Mouse (Mus musculus) frontal cortex, postnatal 25 days (tissue): ENCODE data around the gene B4galt1.

Experiments
- DNase-seq, 2 experiments: peaks; one replicate each; pipeline ENCODE4 v3.0.0; 2022; ENCODE audit warnings: low spot score in 2 of 2

The B4galt1 gene

GRCm38 (mm10) chr4:40853565-40854386 is at the start of gene B4galt1:
B4galt1 (minus strand) TSS chr4:40854005.
- DNase-seq, result peak; percentile 78 to 83

GRCm38 (mm10) chr4:40900612-40901011 is 46.8 kb upstream of the B4galt1 start:
- no peak for DNase-seq

DNA sequence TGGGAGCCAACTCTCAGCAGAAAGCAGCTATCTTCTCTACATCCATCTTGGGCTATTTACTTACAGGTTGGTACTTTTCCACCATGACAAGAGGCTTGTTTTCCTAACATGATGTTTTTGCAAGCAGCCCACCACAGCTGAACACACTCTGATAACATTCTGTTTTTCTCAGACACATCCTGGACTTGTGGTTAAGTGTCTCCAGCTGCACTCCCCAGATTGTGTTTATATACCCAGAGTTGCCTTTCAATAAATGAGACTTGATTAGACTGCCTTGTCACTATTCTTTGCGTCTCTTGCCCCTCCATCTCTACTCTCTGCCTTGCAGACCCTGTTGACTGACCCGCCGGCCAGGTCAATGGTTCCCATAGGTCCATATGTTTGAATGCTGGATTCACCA is 46.3 kb upstream of the B4galt1 start:
- no peak for DNase-seq

- no peak for DNase-seq
Measured at GRCm38 (mm10) chr4:40899264-40899663, 45.5 kb upstream of the B4galt1 start.

GRCm38 (mm10) chr4:40898476-40899044 is 44.8 kb upstream of the B4galt1 start:
- no peak for DNase-seq

GRCm38 (mm10) chr4:40895646-40896045 is 41.8 kb upstream of the B4galt1 start:
- DNase-seq, result no peak

GRCm38 (mm10) chr4:40895118-40895517 is 41.3 kb upstream of the B4galt1 start:
- no peak for DNase-seq

GRCm38 (mm10) chr4:40891206-40891605 is 37.4 kb upstream of the B4galt1 start:
- no peak for DNase-seq

- DNase-seq, result no peak
Measured at GRCm38 (mm10) chr4:40889983-40890382, 36.2 kb upstream of the B4galt1 start.

GRCm38 (mm10) chr4:40889252-40889651 is 35.4 kb upstream of the B4galt1 start:
- no peak for DNase-seq

- DNase-seq, result no peak
Measured at GRCm38 (mm10) chr4:40888839-40889238, 35.0 kb upstream of the B4galt1 start.

- DNase-seq, result no peak
Measured at GRCm38 (mm10) chr4:40885883-40886282, 32.1 kb upstream of the B4galt1 start.

DNA sequence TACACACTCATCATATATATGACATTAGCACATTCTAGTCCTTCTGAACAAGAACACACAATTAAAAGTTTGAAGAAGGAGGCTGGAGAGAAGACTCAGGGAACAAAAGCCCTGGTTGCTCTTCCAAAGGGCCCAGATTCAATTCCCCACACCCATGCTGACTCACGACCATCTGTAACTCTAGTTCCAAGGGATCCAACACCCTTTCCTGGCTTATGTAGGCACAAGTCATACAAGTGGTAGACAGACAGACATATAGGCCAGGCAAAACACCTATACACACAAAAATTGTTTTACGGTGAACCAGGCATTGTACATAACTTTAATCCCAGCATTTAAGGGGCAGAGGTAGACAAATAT is 31.3 kb upstream of the B4galt1 start:
- no peak for DNase-seq

- no peak for DNase-seq
Measured at GRCm38 (mm10) chr4:40884282-40885165, 30.7 kb upstream of the B4galt1 start.

DNA sequence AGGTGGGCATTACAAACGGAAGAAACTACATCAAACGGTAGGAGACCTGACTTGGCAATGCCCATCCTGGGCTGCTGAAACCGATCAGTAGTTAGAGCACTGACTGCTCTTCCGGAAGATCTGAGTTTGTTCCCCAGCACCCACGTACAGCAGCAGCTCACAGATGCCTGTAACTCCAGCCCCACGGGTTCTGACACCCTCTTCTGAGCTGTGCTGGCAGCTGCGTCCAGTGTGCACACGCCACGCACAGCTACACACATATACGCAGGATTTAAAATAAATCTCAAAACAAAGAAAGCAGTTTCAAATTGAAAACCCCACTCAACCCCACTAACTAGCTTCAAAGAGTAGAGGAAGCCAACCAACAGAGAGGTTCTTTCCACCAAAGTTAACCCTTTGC is 29.4 kb upstream of the B4galt1 start:
- DNase-seq, result no peak

GRCm38 (mm10) chr4:40877528-40877927 is 23.7 kb upstream of the B4galt1 start:
- no peak for DNase-seq

GRCm38 (mm10) chr4:40876814-40877371 is 23.1 kb upstream of the B4galt1 start:
- DNase-seq, result no peak

DNA sequence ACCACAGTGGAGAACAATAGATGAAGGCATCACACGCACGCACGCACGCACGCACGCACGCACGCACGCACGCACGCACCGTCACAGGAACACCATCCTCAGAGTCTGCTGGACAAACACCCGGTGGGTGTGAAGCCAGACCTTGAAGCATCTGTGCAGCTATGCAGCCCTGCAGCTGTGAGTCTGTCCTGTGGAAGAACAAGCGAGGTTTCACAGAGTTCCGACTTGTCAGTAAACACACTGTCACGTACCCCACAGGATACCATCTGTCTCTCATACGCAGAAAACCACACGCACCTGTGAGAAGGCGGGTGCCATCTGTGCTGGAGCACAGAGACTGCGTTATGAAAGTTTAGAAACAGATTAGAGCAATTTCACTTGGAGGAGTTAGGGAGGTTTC is 22.0 kb upstream of the B4galt1 start:
- peak; percentile 52 to 67 for DNase-seq

DNA sequence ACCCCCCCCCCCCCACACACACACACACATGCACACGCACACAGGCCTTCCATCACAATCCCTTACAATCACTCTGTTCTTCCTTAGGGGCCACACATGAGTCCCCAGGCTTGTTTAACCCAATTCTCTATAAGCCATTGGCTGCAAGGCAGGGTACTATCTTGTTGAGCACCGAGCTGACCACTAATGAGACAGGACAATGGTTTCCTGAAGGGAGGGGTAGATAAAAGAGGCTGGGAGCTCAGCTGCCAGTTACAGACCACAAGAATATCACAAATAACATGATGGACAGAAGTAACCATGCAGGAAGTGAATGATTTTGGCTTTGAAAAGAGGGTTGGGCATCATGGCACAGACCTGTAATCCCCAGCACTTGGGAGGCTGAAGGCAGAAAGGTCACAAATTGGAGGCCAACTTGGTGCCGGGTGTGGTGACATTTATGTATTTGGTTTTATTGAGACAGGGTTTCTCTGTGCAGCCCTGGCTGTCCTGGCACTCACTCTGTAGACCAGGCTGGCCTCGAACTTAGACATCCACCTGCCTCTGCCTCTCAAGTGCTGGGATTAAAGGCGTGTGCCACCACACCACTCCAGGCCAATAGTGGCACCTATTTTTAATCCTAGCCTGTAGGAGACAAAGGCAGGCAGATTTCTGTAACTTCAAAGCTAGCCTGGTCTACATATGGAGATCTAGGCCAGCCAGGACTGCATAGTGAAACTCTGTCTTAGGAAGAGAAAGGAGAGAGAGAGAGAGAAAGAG is 21.2 kb upstream of the B4galt1 start:
- DNase-seq, result no peak

- no peak for DNase-seq
Measured at GRCm38 (mm10) chr4:40874151-40874600, 20.4 kb upstream of the B4galt1 start.

DNA sequence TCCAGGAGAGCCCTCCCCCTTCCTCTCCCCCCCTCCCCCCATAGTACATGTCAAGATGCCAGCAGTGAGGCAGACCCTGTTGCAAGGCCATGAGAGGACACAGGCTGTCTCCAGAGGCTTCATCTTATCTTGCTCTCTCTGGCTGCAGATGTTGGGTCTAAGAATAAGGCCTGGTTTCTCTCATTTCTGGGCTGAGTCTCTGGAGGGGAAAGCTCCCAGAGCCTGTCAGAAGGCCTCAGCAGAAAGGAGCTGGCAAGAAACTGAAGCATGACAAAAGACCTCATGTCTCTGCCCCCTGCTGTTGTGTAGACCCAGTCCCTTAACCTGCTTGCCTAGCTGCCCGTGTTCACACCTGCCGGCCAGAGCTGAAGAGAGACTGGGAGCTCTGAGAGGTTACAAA is 19.5 kb upstream of the B4galt1 start:
- no peak for DNase-seq
